Comparison of ENCODE assay signal across 8 mouse cellular contexts in genomic region chr9:50852634-50853349, GRCm38 (mm10). TPM values are rescaled to one million over a fixed set of nuclear protein-coding genes. Genes with fewer than 3 reads are reported as not detected.
DNase-seq lines count a peak whose midpoint lies in the region; ATAC-seq and TF ChIP-seq lines count a peak whose summit lies in the region.

No protein-coding gene starts in this region.

- WGBS in lung, postnatal 0 days: 49% methylated on average over 17 of the region's 17 CpGs
- 57% methylated on average over 17 of the region's 17 CpGs for WGBS in limb, embryonic 14.5 days

- TF ChIP-seq POLR2A in limb, embryonic 14.5 days (IDR thresholded peaks at IDR 0.05; ENCODE audit: borderline replicate concordance, extremely low read depth, insufficient read depth, insufficient read length): no peak

- no peak for ATAC-seq in cerebellum, adult (ENCODE audit: insufficient number of reproducible peaks, low FRiP score, low TSS enrichment)
- no peak for ATAC-seq in lung, postnatal 0 days
- ATAC-seq in common myeloid progenitor, adult 5-6 weeks (replicated peaks; ENCODE audit: low read depth, poor library complexity, severe bottlenecking): peak; percentile 39
- ATAC-seq in limb, embryonic 14.5 days (ENCODE audit: low FRiP score, low read depth): no peak

- no peaks in the 10 kb centered on the region for H3K27me3 ChIP-seq in lung, postnatal 0 days (replicated peaks; ENCODE audit: insufficient read depth, low read length)
- H3K27me3 ChIP-seq in limb, embryonic 14.5 days (ENCODE audit: control insufficient read depth, insufficient read depth, low read length): no peaks in the 10 kb centered on the region

- H3K4me1 ChIP-seq in lung, postnatal 0 days (ENCODE audit: insufficient read depth, low read depth, low read length): peaks cover 11% of the 10 kb centered on the region; the same call in 1 of the 2 replicates
- peaks cover 15% of the 10 kb centered on the region for H3K4me1 ChIP-seq in limb, embryonic 14.5 days (ENCODE audit: control insufficient read depth, insufficient read depth, low read length)

- DNase-seq in cerebellum, postnatal 10 days: peak; percentile 64
- peak; percentile 36 for DNase-seq in lung, postnatal 0 days (ENCODE audit: low spot score)
- no peak for DNase-seq in lung, postnatal 36 days
- DNase-seq in limb, embryonic 14.5 days (ENCODE audit: low spot score): peak; percentile 8
- peak; percentile 25 for DNase-seq in urinary bladder, postnatal 25 days (ENCODE audit: low spot score)
- no peak for DNase-seq in cerebellum, adult 8-10 months

- H3K9ac ChIP-seq in lung, postnatal 0 days (replicated peaks; ENCODE audit: low read depth): no peak overlapping the region
- H3K9ac ChIP-seq in limb, embryonic 14.5 days (ENCODE audit: low read depth, low read length, severe bottlenecking): no peak overlapping the region

- no peaks in the 10 kb centered on the region for H3K36me3 ChIP-seq in lung, postnatal 0 days (ENCODE audit: insufficient read depth, low read length)
- H3K36me3 ChIP-seq in limb, embryonic 14.5 days (ENCODE audit: control insufficient read depth, insufficient read depth, low read length): no peaks in the 10 kb centered on the region

- peak overlapping the region; percentile 28; the same call in 1 of the 2 replicates for H3K4me2 ChIP-seq in lung, postnatal 0 days (replicated peaks; ENCODE audit: low read depth, low read length)
- no peak overlapping the region for H3K4me2 ChIP-seq in limb, embryonic 14.5 days (replicated peaks; ENCODE audit: low read depth, low read length, severe bottlenecking)

- H3K9me3 ChIP-seq in lung, postnatal 0 days (ENCODE audit: low read length): no peaks in the 10 kb centered on the region
- H3K9me3 ChIP-seq in limb, embryonic 14.5 days (ENCODE audit: control insufficient read depth, low read length): no peaks in the 10 kb centered on the region

- TF ChIP-seq CTCF in lung, postnatal 0 days (IDR thresholded peaks at IDR 0.05): no peak; the same call in 1 of the 2 replicates

- H3K27ac ChIP-seq in lung, postnatal 0 days (ENCODE audit: low read length): no peak overlapping the region
- no peak overlapping the region for H3K27ac ChIP-seq in limb, embryonic 14.5 days (replicated peaks; ENCODE audit: low read depth, low read length)

- no peak overlapping the region for H3K4me3 ChIP-seq in lung, postnatal 0 days (ENCODE audit: low read depth, low read length)
- H3K4me3 ChIP-seq in limb, embryonic 14.5 days (replicated peaks; ENCODE audit: low read length): no peak overlapping the region

- no peak for TF ChIP-seq EP300 in lung, postnatal 0 days (IDR thresholded peaks at IDR 0.05)

RNA-seq across cellular contexts. Expression of gene Ppp2r1b, which starts 7.7 kb away (rescaled TPM):
- polyA plus RNA-seq in lung, postnatal 0 days (2015; fragmentation: Nextera tagmentation; extraction: Ambion mirVana): 26.0 and 28.4 TPM in 2 replicates
- 66.6 and 66.9 TPM in 2 replicates for total RNA-seq in common myeloid progenitor, adult 5-6 weeks (2017)
- polyA plus RNA-seq in limb, embryonic 14.5 days (2012; rRNA removed): 25.2 and 27.3 TPM in 2 replicates
- 51.0 and 53.8 TPM in 2 replicates for polyA plus RNA-seq in limb, embryonic 14.5 days (2014; fragmentation: Nextera tagmentation; extraction: Ambion mirVana)

Comparison
In these comparisons a context has a peak if more than half of its experiments do, and no peak if none do; other contexts are left out.
1. DNase-seq: peak in cerebellum, postnatal 10 days (2 of 2), lung, postnatal 0 days (single experiment), limb, embryonic 14.5 days (single experiment) and urinary bladder, postnatal 25 days (single experiment); none in lung, postnatal 36 days (single experiment) and cerebellum, adult 8-10 months (single experiment).